Mouse (Mus musculus) left cerebral cortex, postnatal 10 days (tissue): ENCODE data around the gene Prl3b1. TPM values are rescaled to one million over a fixed set of nuclear protein-coding genes. Genes with fewer than 3 reads are reported as not detected.

ENCODE experiments used
- DNase-seq, 2 experiments: peaks; one replicate each; pipeline ENCODE4 v3.0.0; 2021 to 2022; ENCODE audit warnings: low spot score in 2 of 2, mixed read lengths in 1 of 2; ENCODE audit errors: extremely low spot score in 1 of 2
- intact Hi-C: fragments of 180-260 bp; cut with DNase I; formaldehyde crosslinking; loops from one replicate; pipeline ENCODE4 v1.15.1; 2025
- total RNA-seq, 2 experiments: library from RNA; stranded (reverse); gene quantifications; 2 replicates each; pipeline ENCODE4 v1.2.3; 2021

Gene Prl3b1
- total RNA-seq, result not detected

- no peak for DNase-seq
- intact Hi-C loops, result no loop called here
These were observed at the start of gene Prl3b1 for GRCm38 (mm10) chr13:27241547-27241946. Prl3b1 (plus strand) TSS chr13:27241847.

GRCm38 (mm10) chr13:27196359-27196758 is 45.3 kb upstream of the Prl3b1 start, which contains the start of gene Prl3c1:
Prl3c1 (plus strand) TSS chr13:27196659.
- DNase-seq, result no peak
- intact Hi-C loops, result no loop called here

GRCm38 (mm10) chr13:27259136-27259535 is 17.5 kb downstream of the Prl3b1 start, which contains the start of gene Prl3a1:
Prl3a1 (plus strand) TSS chr13:27259436.
- DNase-seq, result no peak
- intact Hi-C loops, result no loop called here

Other genes starting within 250 kb of the Prl3b1 start
- not detected for gene Prl, start 184.3 kb upstream of the Prl3b1 start, total RNA-seq
- gene Prl3d1, start 147.7 kb upstream of the Prl3b1 start, total RNA-seq, result not detected
- not detected for gene Prl3d2, start 120.1 kb upstream of the Prl3b1 start, total RNA-seq
- gene Prl3d3, start 85.1 kb upstream of the Prl3b1 start, total RNA-seq, result not detected
- not detected for gene Prl3c1, start 45.2 kb upstream of the Prl3b1 start, total RNA-seq
- gene Prl3a1, start 17.6 kb downstream of the Prl3b1 start, total RNA-seq, result not detected
- not detected for gene Prl6a1, start 70.8 kb downstream of the Prl3b1 start, total RNA-seq
- gene Prl8a2, start 103.8 kb downstream of the Prl3b1 start, total RNA-seq, result not detected
- not detected for gene Prl2b1, start 149.0 kb downstream of the Prl3b1 start, total RNA-seq
- gene Prl8a6, start 196.8 kb downstream of the Prl3b1 start, total RNA-seq, result not detected